Mouse (Mus musculus) intestine, embryonic 15.5 days (tissue): ENCODE measurements around the gene Bcor. TPM values are rescaled to one million over a fixed set of nuclear protein-coding genes. Genes with fewer than 3 reads are reported as not detected.
A peak's percentile ranks its signal among the peaks of the same experiment; 100 is the strongest.

ENCODE experiments used
- ATAC-seq: fragments of 200-750 bp; cut with Nextera tagmentation; 2 replicates; pipeline ENCODE4 v1.8.0; 2017; ENCODE audit warnings: moderate TSS enrichment, moderate library complexity
- H3K27ac ChIP-seq: fragments of 300-500 bp; sonication (generic); 2 replicates; pipeline ENCODE4 v1.5.1; 2015; ENCODE audit warnings: mild to moderate bottlenecking, inconsistent platforms
- H3K27me3 ChIP-seq: fragments of 300-500 bp; sonication (generic); replicated peaks from 2 replicates; pipeline ENCODE4 v1.6.1; 2015; ENCODE audit warnings: inconsistent platforms
- H3K36me3 ChIP-seq: fragments of 300-500 bp; sonication (generic); 2 replicates; pipeline ENCODE4 v1.6.1; 2015; ENCODE audit warnings: inconsistent platforms
- H3K4me1 ChIP-seq: fragments of 300-500 bp; sonication (generic); replicated peaks from 2 replicates; pipeline ENCODE4 v1.6.1; 2015; ENCODE audit warnings: inconsistent platforms
- H3K4me2 ChIP-seq: fragments of 300-500 bp; sonication (generic); replicated peaks from 2 replicates; pipeline ENCODE4 v1.6.1; 2015; ENCODE audit warnings: mild to moderate bottlenecking, inconsistent platforms
- H3K4me3 ChIP-seq: fragments of 300-500 bp; sonication (generic); replicated peaks from 2 replicates; pipeline ENCODE4 v1.5.1; 2015; ENCODE audit warnings: inconsistent platforms
- H3K9ac ChIP-seq: fragments of 300-500 bp; sonication (generic); 2 replicates; pipeline ENCODE4 v1.6.1; 2015; ENCODE audit warnings: inconsistent platforms
- H3K9me3 ChIP-seq: fragments of 300-500 bp; sonication (generic); 2 replicates; pipeline ENCODE4 v1.6.1; 2016; ENCODE audit warnings: inconsistent platforms
- WGBS: fragments of 180-500 bp; shearing (Covaris S2); methylation state at CpG from one replicate; pipeline ENCODE4 v1.1.7; 2015; 5-methylcytosine and 5-hydroxymethylcytosine counted together
- polyA plus RNA-seq: library from polyadenylated mRNA; unstranded; fragments of >200 nt; fragmentation: Nextera tagmentation; extraction: Ambion mirVana; gene quantifications from 2 replicates; pipeline ENCODE4 v1.2.1, GENCODE M21; 2015

The Bcor gene
- polyA plus RNA-seq, 1 experiment from 2014 or later, result 13.7 TPM

DNA sequence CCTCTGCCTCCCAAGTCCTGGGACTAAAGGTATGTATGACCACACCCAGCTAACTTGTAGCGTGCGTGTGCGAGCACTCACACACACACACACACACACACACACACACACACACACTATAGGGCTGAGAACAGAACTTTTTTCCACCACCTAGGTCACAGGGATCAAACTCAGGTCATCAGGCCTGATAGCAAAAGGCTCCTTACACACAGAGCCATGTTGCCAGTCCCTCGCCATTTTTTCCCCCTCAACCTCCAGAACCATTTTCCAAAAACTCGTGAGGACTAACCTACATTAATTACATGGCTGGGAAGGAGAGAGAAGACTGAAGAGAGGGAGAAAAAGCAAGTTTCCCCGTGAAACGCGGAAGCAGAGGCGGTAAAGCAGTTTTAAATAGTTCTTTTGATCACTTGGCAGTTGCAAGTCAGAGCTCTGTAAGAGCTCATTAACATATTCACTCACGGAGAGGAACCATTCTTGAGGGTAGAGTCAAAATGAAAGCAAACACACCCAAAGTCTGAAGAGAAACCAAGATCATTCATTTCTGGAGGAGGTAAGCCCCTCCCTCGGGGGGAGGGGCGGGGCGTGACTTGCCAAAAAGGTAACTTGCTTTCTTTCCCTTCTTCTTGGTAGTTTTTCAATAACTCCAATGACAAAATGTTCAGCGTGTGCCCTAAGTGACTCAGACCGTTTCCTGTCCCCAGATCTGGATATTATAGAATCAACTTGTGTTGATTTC is 145.3 kb downstream of the Bcor start:
- 0 out of 2 replicates have a peak, but pooled peaks cover 3% of the 10 kb centered on the region for H3K27me3 ChIP-seq
- no peaks in the 10 kb centered on the region for H3K9me3 ChIP-seq
- no peaks in the 10 kb centered on the region for H3K4me1 ChIP-seq
- 47% methylated on average over 15 of the region's 15 CpGs for WGBS
- no peak for ATAC-seq
- H3K4me3 ChIP-seq, result no peak overlapping the region
- H3K36me3 ChIP-seq, result no peaks in the 10 kb centered on the region
- H3K9ac ChIP-seq, result no peak overlapping the region
- H3K4me2 ChIP-seq, result no peak overlapping the region
- no peak overlapping the region for H3K27ac ChIP-seq

DNA sequence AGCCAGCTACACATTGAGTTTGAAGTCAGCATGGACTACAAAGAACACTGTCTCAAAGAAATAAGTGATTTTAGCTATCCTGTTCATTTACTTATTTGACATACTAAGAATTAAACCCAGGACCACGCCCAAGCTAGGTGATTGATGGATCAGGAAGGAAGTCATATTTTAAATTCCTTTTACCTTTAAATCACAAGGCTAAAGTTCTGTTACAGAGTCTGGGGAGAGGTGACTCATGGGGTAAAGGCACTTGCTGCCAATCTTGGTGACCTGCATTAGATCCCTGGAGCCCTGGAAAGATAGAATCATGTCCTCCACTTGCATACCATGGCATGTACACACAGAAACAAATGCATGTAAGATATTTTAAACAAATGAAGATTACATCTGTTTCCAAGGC is 149.5 kb downstream of the Bcor start:
- no peak overlapping the region for H3K4me2 ChIP-seq
- no peak for ATAC-seq
- no peaks in the 10 kb centered on the region for H3K9me3 ChIP-seq
- H3K9ac ChIP-seq, result no peak overlapping the region
- no peaks in the 10 kb centered on the region for H3K4me1 ChIP-seq
- no peaks in the 10 kb centered on the region for H3K36me3 ChIP-seq
- no peak overlapping the region for H3K4me3 ChIP-seq
- no peak overlapping the region for H3K27ac ChIP-seq
- H3K27me3 ChIP-seq, result peaks cover 24% of the 10 kb centered on the region
- WGBS, result 79% methylated on average over 1 of the region's 1 CpGs

DNA sequence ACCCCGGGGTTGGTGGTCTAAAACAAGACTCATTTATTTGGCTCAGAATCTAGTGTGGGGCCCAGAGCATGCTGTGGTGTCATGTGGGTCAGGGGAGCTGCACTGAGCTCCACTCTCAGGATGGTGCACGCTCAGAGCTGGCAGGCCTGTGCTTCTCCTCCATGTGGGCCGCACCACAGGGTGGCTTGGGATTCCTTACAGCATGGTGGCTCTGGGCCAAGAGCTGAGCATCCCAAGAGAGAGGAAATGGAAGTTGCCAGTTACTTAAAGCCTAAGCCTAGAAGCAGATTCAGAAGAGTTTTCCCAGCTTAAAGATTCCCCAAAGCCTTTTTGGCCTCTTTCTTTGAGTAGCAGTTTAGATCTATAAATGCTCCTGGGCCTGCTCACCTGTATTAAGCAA is 151.1 kb downstream of the Bcor start:
- H3K4me1 ChIP-seq, result peaks cover 11% of the 10 kb centered on the region; the same call in 1 of the 2 replicates
- peaks cover 24% of the 10 kb centered on the region for H3K27me3 ChIP-seq
- ATAC-seq, result no peak
- H3K9ac ChIP-seq, result no peak overlapping the region
- no peak overlapping the region for H3K27ac ChIP-seq
- no peaks in the 10 kb centered on the region for H3K36me3 ChIP-seq
- no peak overlapping the region for H3K4me2 ChIP-seq
- WGBS, result 42% methylated on average over 3 of the region's 3 CpGs
- no peaks in the 10 kb centered on the region for H3K9me3 ChIP-seq
- H3K4me3 ChIP-seq, result no peak overlapping the region

DNA sequence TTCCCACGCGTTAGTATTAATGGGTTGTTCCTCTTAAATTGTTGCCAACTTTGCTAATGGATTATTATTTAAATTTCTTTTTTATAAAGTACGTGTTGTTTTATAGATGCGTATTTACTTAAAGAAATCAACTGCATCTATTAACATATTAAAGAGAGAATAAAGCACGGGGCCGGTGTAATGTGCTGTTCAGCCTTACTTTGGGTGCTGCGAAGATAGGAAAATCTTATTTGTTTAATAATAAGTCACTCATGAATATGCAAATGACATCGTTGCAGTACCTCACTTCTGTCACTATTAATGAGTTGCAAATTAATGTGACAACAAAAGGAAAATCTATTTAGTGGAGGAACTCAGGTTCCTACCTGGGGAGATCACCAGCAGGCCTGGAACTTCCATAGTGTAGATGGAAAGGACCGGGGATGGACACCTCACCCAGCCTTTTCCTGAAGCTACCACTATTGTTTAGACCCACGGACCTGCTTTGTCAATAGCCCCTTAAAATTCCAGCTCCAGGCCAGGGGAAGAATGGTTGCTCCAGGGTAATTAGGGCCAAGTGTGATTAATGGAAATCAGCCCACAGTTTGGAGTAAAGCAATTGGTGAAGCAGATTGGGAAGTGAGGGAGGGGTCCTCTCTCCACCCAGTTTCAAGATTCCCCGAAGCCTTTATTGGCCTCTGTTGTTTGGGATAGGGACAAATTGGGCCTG is 152.2 kb downstream of the Bcor start:
- H3K4me2 ChIP-seq, result peak overlapping the region; percentile 71
- no peaks in the 10 kb centered on the region for H3K36me3 ChIP-seq
- no peak overlapping the region for H3K27ac ChIP-seq
- peaks cover 15% of the 10 kb centered on the region for H3K4me1 ChIP-seq
- H3K4me3 ChIP-seq, result no peak overlapping the region
- peaks cover 24% of the 10 kb centered on the region for H3K27me3 ChIP-seq
- H3K9ac ChIP-seq, result no peak overlapping the region
- no peak for ATAC-seq
- WGBS, result 33% methylated on average over 11 of the region's 11 CpGs
- no peaks in the 10 kb centered on the region for H3K9me3 ChIP-seq

DNA sequence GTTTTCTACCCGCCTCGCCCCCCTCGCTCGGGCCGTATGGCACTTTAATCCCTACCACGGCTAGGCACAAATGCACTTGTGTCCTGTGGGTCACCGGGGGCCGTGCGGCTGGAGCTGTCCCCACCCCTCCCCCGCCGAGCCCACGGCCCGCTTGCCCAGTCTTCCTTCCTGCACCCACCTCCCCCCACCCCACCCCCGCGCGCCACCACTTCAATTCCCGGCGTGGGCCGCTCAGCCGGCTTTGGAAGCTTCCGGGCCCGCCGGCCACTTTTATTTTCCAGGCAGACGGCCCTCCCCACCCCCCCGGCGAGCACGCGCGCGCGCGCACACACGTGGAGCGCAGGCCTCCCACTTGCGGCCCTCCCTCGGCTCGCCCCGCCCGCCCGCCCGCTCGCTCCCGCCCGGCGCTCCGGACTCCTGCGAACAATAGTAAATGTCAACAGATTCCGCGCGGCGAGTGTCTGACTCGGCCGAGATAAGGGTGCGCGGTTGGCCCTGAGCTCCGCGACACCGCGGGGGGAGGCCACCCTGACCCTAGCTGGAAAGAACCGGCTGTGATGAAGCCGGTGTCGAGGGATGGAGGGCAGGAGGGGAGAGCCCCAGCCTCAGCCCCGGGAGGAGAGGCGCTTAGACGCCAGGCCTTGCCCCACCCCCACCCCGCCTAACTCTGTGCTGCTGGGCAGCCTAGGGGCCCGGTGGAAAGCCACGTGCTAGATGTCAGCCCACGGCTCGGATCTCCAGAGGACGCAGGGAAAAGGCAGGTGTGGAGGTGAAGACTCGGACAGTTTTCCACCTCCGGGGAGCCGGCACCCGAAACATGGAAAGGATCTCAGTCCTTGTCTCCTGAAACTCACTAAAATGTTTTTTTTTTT is 153.0 kb downstream of the Bcor start:
- peaks cover 26% of the 10 kb centered on the region for H3K27me3 ChIP-seq
- peak overlapping the region; percentile 50 for H3K9ac ChIP-seq
- 3% methylated on average over 67 of the region's 75 CpGs for WGBS
- no peaks in the 10 kb centered on the region for H3K9me3 ChIP-seq
- ATAC-seq, result peak; percentile 69
- peak overlapping the region; percentile 44 for H3K4me3 ChIP-seq
- peaks cover 19% of the 10 kb centered on the region for H3K4me1 ChIP-seq
- H3K36me3 ChIP-seq, result no peaks in the 10 kb centered on the region
- peak overlapping the region; percentile 71 for H3K4me2 ChIP-seq
- peak overlapping the region; percentile 93 for H3K27ac ChIP-seq

DNA sequence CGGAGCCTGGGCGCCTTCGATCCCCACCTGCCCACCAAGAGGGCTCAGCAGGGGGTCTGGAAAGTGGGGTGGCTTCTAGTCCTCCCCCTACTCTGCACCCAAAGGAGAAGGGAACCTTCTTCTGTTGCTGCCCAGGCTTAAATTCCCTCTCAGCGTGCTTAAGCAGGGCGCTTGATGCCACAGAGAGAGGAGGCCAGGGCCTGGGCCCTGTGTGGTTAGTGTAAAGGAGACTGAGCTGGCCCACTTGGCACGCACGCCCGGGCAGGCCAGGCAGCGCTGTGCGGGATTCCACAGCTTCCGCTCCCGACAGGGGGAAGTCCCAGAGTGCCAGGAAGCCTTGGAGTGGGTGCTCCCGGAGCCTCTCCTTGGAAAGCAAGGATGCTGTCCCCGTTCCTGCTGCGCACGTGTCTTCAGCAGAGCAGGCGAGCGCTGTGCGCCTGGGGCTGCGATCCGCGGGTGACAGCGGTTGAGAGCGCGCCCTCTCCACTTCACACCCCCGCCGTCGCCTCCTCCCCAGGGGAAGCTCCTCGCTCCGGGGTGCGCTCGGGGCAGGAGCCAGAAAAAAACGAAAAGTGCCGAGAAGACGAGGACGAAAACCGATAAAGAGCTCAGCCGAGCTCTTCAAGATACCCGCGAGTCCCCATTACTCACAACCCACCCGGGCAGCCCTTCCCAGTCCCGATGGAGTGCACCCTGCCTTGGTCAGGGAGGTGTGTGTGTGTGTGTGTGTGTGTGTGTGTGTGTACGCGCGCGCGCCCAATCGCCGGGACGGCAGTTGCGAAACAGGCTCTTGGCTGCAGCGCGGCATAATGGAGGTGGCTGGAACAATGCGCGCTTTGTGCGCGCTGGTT is 153.9 kb downstream of the Bcor start:
- H3K4me1 ChIP-seq, result peaks cover 20% of the 10 kb centered on the region
- ATAC-seq, result peak; percentile 73

DNA sequence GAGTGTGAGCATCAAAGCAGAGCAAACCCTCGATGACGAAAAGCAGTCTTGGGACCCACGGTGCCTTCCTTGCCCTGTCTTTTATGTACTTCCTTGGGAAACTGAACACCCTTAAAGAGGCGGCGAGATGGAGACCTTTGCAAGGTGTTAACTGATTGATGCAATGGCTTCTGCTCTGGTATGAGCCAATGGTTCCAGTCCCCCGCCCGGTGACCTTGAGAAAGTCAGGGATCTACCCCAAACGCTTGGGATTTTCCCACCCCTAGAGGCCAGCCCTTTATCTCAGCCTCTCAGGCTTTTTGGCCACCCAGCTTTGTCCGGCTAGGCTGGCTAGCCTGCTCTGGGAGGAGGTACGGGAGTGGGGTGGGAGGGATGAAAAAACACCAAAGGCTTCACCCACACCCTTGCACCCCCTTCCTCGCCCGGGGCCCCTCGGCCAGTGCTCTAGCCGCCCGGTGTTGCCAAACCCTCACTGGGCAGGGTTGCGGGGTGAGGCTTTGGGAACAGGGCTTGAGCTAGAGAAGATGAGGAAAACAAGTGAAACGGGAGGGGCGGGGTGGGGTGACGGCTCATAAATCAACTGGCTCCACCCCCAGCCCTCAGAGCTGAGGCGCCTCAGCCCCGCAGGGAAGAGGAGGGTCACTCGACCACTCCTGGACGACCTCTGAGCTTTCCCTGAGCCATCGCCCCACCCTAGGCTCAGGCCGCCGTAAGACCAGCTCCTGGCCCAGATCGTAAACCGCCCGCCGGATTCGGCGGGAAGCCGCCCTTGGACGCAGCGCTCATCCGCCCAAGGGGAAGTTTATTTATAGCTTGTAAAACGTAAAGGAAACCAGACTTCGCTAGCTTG is 154.7 kb downstream of the Bcor start:
- Histone ChIP-seq H3K27ac (peak overlapping the region; percentile 93), H3K27me3 (peaks cover 24% of the 10 kb centered on the region), H3K36me3 (no peaks in the 10 kb centered on the region), H3K4me3 (peak overlapping the region; percentile 44), H3K9ac (peak overlapping the region; percentile 50), H3K4me2 (peak overlapping the region; percentile 71), H3K4me1 (peaks cover 20% of the 10 kb centered on the region), H3K9me3 (no peaks in the 10 kb centered on the region)
- WGBS, result 6% methylated on average over 38 of the region's 38 CpGs
- ATAC-seq, result peak; percentile 89

More for the DNA sequence above, 153.9 kb downstream of the Bcor start:
- 4% methylated on average over 56 of the region's 57 CpGs for WGBS
- no peaks in the 10 kb centered on the region for H3K36me3 ChIP-seq
- peak overlapping the region; percentile 93 for H3K27ac ChIP-seq
- H3K4me3 ChIP-seq, result peak overlapping the region; percentile 44
- H3K9me3 ChIP-seq, result no peaks in the 10 kb centered on the region
- H3K4me2 ChIP-seq, result peak overlapping the region; percentile 71
- peaks cover 26% of the 10 kb centered on the region for H3K27me3 ChIP-seq
- H3K9ac ChIP-seq, result peak overlapping the region; percentile 50

DNA sequence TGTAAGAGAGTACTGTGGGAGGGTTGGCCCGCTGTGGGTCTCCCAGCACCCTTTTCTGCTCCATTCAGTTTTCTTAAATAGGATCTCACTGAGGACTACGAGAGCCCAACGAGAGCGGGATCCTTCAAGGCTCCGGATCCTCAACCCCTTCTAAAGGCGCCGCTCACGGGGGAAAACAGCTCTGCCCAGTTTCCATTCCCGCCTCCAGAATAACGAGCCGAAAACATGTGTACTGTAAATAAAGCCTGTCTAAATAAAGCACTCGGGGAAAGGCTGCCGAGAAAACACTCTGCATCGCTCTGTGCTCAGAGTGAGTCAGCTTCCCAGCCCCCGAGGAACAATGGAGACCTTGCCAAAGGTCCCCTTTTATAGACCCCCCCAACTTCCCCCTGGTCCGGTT is 155.7 kb downstream of the Bcor start:
- ATAC-seq, result no peak
- Histone ChIP-seq H3K9me3 (no peaks in the 10 kb centered on the region), H3K27ac (0 out of 2 replicates have a peak overlapping the region, but pooled peaks have one; percentile 93), H3K9ac (no peak overlapping the region), H3K4me1 (peaks cover 24% of the 10 kb centered on the region), H3K27me3 (peaks cover 28% of the 10 kb centered on the region), H3K4me2 (no peak overlapping the region), H3K4me3 (no peak overlapping the region), H3K36me3 (no peaks in the 10 kb centered on the region)
- WGBS, result 24% methylated on average over 16 of the region's 16 CpGs

DNA sequence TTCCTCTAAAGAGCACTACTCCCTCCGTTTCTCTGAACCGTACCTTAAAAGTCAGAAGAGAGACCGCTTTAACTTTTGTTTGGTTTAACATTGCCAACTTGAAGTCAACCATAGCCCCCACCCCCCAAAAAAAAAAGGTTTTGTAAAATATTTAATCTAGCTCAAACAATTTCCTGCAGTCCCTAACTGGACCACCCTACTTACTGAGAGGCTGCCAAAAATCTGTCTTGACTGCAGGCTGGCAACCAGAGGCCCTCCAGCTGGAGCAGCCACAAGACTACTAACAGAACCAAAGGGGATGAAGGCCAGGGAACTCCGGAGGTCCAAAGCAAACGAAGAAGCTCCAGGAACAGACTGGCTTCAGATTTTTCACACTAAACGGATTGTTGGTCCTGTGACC is 156.2 kb downstream of the Bcor start:
- 37% methylated on average over 6 of the region's 6 CpGs for WGBS
- peaks cover 28% of the 10 kb centered on the region for H3K27me3 ChIP-seq
- H3K4me2 ChIP-seq, result no peak overlapping the region
- no peak overlapping the region for H3K9ac ChIP-seq
- H3K27ac ChIP-seq, result no peak overlapping the region
- no peaks in the 10 kb centered on the region for H3K9me3 ChIP-seq
- H3K4me3 ChIP-seq, result no peak overlapping the region
- H3K36me3 ChIP-seq, result no peaks in the 10 kb centered on the region
- H3K4me1 ChIP-seq, result peaks cover 26% of the 10 kb centered on the region
- ATAC-seq, result no peak

DNA sequence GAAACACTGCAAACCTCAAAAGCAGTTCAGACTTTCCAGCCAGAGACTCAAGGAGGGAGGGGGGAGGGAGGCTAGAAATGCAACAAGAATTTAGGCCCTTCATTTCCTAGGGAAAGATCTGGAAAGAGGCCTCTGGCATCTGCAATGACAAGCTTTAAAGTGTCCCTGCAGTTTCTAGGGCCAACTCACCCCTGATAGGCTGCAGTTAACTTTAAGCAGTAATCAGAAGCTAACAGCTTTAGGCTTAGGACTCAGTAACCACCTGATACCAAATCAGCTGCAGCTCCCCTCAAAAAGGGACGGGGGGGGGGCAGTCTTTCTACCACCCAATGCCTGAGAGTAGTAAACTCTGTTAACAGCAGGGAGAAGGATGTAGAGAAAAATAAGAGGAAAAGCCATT is 156.6 kb downstream of the Bcor start:
- no peak overlapping the region for H3K4me2 ChIP-seq

DNA sequence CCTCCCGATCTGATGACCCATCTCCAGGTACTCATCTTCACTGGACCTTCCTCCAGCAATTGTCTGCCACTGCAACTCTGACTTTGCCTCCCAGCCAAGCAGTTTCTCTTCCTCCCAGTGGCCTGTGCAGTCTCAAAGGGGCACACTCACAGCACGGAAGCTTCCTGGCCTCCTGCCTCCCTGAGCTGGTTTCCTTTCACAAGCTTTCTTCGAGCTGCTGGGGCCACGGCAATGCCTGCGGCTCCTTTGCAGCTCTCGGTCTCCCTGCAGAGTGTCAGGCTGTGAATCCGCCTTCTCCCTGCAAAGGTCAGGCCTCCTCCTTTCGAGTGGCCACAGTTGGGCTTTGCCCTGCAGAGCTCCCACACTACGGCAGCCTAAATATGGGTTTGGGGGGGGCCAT is 157.0 kb downstream of the Bcor start:
- Histone ChIP-seq H3K9me3 (no peaks in the 10 kb centered on the region), H3K9ac (no peak overlapping the region), H3K36me3 (no peaks in the 10 kb centered on the region), H3K4me2 (0 out of 2 replicates have a peak overlapping the region, but pooled peaks have one; percentile 1), H3K4me1 (peaks cover 26% of the 10 kb centered on the region), H3K27me3 (peaks cover 29% of the 10 kb centered on the region), H3K4me3 (no peak overlapping the region), H3K27ac (no peak overlapping the region)
- 20% methylated on average over 9 of the region's 9 CpGs for WGBS
- no peak for ATAC-seq

More for the DNA sequence above, 156.6 kb downstream of the Bcor start:
- no peak for ATAC-seq
- no peak overlapping the region for H3K4me3 ChIP-seq
- H3K36me3 ChIP-seq, result no peaks in the 10 kb centered on the region
- peaks cover 29% of the 10 kb centered on the region for H3K27me3 ChIP-seq
- no peaks in the 10 kb centered on the region for H3K9me3 ChIP-seq
- WGBS, result 14% methylated on average over 1 of the region's 1 CpGs
- H3K27ac ChIP-seq, result no peak overlapping the region
- H3K4me1 ChIP-seq, result peaks cover 26% of the 10 kb centered on the region
- no peak overlapping the region for H3K9ac ChIP-seq
